Mouse (Mus musculus): ENCODE measurements around the gene Zbtb16. TPM values are rescaled to one million over a fixed set of nuclear protein-coding genes. Genes with fewer than 3 reads are reported as not detected.

The Zbtb16 gene
- total RNA-seq, 2 experiments from 2014 or later = 33.5 to 62.9 TPM

DNA sequence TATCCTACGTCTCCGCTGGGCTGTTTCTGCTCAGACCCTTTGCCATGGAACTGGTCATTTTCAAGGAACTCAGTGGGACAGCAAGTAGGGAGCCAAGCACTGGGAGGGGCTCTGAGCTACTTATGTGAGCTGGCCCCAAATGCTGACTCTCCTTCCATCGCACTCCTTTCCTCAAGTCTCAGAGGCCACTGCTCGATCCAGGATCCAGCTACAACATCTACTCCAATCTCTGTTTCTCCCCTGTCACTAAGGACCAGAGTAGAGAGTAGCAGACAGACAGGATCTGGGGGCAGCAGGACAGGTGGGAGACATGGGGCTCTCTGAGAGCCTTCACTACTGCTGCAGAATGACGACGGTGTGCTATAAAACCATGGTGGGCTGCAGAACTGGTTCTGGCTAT is 91.6 kb downstream of the Zbtb16 start:
- DNase-seq = no peak

DNA sequence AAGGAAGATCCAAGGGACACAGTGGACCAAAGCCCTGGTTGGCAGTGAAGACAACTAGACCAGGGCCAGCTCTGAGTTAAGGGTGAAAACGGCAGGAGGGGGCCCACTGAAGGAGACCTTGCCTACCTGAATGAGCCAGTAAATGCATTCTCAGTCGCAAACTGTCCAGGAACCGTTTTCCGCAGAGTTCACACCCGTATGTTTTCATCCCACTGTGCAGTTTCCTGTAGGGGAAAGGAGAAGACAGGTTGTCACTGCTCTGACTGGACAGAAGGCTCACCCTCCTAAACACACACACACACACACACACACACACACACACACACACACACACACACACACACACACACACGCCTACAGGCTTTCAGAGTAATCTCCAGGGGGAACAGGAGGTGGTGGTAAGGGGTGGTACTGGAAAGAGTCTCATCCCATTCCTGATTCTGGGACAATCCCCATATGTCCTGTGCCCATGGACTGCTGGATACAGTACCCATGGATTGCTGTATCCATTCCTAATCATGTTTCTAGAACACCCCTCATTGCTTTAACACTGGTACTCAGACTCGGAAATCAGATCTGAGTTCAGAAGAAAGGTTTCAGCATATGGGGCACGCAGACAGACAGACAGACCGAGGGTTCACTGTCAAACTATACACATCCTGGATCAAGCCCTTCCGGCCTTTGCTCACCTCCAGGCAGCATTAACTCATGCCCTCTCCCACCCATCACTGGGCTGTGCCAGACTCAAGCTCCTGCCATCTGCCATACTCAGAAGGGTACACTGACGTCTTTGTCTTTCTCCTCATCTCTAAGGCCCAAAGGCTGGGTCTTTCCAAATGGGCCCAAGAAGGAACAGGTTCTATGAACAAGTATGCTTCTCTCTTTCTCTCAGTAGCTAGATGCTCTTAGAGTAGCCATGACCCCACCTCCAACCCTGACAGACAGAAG is 92.4 kb downstream of the Zbtb16 start:
- DNase-seq = no peak

DNA sequence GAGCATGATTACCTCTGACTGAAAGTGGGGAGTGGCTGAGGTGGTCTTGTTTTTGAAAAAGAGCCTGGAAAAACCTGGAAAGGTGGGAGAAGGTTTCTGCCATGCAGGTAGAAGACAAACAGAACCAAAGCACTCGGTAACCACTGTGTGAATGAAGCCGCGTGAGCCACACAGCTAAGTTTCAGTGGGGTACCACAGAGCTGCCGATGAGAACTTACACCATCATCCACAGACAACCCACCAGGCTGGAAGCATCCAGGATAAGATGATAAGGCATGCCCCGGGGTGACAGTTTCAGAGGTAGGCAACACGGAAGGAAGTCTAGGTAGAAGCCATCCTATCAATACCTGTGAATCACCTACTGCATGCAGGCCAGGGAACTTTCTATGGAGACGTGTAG is 93.9 kb downstream of the Zbtb16 start:
- DNase-seq = no peak

DNA sequence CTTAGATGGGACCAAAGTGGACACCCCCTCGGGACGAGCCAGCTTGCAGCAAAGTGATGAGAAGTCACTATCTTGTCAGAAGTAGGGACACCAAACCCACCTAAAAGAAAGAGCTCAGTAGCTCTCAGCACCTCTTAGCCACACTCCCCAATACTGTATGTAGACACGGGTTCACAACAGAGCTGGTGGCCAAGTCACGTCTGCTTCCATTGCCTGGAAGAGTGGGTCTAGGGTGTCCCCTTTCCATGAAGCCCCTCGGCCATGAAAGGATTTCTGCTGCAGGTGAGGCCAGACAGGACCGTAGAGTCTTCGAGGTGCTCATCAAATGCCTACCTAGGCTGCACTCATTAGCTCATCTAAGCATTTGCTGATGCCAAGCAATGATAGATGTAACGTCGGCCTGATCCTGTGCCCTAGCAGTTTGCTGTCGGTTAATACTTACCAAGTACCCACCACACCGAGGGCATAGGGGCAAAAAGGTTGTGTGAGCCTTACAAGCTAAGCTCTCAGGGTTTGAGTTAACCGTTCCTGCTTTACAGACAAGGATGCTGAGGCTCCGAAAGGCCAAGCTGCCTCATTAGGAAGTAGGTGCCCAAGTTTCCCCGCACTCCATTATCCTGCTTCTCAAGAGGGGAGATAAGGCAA is 94.5 kb downstream of the Zbtb16 start:
- no peak for DNase-seq

DNA sequence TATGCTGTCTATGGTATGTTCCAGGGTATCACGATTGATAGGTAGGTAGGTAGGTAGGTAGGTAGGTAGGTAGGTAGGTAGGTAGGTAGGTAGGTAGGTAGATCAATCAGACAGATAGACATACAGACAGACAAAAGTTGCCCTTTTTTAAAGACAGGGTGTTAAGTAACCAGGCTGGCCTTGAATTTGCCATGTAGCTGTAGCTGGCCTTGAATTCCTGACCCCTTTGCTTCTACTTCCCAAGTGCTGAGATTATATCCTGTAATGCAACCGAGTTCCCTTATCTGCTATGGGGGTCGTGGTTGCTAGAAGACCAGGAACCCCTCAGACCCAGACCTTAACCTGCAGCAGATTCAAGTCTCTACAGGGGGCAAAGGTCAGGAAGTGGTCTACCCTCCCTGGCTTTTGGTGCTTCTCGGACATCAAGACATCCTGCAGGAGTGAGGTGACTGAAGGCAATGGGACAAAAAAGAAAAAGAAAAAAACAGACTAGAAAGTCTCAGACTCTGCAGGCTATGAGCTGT is 95.2 kb downstream of the Zbtb16 start:
- no peak for DNase-seq

DNA sequence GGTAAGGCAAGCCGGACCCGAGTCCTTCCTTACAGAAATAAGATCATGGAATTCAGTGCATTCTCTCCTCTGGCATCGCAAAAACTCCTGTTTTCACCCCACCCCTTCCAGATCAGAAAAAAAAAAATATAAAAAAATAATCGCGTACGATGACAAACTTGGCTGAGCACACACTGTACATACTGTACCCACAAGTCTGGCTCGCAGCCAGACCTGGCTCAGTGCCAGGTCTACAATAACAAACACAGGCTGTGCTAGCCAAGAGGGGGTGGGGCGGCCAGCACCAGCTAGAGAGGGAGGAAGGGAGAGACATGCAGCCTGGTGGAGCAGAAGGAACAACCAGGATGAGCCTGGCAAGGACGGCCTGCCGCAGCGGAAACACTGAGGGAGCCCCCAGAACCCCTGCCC is 95.9 kb downstream of the Zbtb16 start:
- DNase-seq = peak; percentile 95 to 97

DNA sequence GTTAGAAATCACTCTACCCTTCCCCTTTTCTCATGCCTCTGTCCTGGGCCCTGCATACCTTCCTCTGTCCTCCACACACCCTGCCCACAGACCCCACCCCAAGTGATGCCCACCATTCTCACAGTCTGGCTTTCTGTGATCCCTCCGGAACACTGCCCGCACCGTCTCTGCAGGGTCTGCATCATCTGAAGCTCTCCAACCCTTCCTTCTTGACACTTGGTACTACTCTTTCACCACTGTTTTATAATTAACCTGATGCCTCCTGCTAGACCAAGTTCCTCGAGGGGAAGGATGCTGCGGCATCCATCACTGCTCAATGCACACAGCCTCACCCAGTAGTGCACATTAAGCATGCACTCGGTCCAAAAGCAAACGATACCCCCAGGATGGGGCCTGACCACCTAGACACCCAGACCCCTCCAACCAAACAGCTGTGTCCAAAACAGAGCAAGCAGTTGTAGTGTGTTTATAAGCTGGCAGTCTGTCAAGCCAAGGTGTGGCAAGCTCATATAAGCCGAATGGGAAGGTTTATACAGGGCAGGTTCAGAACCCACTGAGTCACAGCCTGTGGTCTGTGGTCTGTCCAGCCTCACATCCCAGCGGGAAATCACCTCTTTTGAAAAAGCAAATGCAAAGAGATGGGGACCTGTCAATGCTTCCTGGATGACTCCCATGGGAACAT is 97.1 kb downstream of the Zbtb16 start:
- DNase-seq = no peak

DNA sequence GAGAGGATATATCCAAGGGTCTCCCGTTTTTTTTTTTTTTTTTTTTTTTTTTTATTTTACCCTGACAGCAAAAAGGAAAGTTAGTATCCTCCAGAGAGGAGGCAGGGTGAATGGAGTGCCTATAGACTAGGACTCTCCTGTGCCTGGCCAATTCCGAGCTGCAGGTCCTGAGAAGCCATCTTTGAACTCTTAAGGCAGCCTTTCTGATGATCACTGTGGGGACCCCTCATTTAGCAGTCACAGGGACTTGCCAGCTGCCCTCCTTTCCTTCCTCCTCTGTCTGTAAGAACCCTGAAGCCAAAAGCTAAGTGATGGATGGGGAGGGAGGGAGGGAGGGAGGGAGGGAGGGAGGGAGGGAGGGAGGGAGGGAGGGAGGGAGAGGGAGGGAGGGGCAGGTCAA is 98.1 kb downstream of the Zbtb16 start:
- no peak for DNase-seq

DNA sequence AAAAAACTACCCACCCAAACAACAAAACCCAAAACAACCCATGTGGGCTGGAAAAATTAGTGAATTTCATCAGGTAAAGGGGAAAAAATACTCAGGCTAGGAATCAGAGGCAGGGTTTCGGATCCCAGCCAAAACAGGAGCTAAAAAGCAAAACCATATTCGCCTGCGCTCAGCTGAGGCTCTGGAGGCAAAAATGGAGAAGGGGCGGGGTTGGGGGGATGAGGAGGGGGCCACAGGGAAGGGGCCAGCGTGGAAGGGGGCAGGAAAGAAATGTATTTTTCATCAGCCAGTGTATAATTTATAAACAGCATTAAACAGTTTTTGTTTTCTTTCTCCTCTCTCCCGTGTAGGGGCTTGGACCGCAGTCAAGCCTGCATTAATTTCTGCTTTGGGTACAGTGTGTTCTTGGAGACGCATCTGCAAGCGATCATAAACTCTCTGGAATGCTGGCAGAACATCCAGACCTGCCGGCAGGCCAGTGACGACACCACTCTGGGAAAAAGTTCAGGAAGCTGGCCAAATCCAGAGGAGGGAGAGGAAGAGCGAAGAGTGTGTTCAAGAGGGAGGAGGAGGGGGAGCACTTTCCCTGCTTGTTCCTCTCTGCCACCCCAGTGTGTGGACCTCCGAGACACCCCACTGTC is 98.7 kb downstream of the Zbtb16 start:
- peak; percentile 83 to 90 for DNase-seq

DNA sequence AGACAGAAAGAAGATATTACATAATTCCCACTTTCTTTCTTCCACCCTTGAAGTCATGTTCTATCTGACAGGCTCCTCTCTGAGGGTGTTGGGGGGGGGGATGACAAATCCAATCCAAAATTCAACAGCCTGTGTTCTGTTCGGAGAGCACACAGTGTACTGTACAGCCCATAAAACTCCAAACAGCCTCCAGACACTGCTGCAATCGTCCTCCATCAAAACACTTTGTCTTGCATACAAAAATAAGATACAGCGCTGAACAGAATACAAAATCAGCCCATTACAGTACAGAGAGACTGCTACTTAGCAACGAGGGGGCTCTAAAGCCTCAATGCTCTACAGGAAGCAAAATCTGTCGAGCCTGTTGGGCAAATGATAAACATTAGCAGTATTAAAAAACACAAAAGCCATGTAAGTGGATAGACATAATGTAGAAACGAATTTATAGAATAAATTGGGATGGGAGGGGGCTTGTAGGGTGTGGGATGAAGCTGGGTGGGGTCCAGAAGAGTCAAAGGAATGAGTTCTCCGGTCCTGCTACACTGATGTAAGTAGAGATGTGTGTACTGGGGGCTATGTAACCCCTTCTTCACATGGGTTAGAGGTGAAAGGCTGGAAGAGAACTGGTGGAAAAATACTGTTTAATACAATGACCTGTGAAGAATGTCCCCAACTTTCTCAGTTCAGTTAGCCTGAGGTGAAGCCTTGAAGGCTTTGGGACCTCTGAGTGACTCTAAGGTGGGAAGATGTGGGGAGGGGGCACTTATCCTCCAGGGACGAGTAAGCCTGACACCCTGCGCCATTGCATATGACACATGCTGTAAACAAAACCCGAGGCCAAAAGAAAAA is 99.4 kb downstream of the Zbtb16 start:
- peak in 1 of 2 experiments; percentile 57 for DNase-seq

DNA sequence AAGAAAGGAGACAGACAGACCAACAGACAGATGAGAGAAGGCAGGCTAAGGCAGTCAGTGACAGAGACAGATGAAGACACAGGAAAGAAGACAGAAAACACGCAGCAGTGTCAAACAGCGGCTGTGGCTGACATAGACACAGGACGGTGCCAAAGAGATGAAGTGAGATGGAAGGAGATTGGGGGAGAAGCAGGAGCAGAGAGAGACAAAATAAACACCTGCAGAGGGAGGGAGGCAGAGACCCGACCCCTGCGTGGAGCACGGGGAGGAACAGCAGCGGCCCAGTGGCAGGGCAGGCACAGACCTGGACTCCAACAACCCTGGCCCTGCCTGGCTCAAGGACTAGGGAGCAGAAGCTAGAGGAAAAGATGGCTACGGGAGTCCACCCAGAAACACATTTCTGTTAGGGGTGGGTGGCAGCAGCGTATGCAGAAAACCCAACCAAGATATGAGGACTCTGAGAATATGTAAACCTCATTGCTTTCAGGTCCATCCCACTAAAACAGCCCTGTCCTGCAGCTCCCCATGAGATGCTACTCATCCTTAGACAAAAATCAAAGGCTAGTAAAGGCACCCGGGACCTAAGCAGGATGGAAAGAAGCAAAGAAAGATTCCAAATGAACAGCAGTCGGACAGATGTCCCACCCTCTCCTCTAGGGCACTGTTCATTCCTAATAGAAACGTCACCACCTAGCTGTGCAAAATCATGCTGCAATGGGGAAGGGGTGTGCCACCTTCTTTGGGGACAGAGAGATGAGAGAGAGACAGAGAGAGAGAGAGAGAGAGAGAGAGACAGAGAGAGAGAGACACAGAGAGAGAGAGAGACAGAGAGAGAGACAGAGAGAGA is 100.3 kb downstream of the Zbtb16 start:
- DNase-seq = no peak

DNA sequence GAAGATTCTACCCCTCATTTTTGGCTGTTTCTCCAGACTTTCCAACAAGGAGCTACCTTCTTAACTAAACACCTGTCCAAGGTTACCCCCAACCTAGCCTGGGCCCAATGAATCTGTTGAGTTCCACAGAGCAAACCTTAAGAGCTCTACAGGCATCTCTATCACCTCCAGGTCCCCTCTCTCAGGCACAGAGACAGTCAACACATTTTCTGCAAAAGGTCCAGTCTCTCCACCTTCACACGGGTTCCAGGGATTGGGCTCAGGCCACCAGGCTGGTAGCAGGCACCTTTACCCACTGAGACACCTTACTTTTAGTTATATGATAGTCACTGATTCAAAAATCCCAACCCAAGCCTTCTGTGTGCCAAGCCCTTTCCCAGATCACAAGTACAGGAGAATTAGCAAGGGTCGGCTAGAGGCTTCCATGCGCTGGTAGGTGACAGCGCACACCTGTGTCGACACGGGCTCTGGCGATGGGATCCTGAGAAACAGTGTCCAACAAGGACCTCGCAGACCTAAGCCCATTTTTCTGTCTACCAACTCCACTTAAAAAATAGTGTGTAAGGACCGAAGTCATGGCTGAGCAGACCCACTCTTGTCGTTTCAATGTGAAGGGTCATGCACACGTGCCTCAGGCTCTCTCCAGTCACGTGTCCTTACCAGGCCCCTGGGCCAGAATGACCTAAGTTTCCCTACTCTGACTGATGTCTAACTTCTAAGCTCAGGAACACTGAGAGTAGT is 101.1 kb downstream of the Zbtb16 start:
- DNase-seq = no peak

DNA sequence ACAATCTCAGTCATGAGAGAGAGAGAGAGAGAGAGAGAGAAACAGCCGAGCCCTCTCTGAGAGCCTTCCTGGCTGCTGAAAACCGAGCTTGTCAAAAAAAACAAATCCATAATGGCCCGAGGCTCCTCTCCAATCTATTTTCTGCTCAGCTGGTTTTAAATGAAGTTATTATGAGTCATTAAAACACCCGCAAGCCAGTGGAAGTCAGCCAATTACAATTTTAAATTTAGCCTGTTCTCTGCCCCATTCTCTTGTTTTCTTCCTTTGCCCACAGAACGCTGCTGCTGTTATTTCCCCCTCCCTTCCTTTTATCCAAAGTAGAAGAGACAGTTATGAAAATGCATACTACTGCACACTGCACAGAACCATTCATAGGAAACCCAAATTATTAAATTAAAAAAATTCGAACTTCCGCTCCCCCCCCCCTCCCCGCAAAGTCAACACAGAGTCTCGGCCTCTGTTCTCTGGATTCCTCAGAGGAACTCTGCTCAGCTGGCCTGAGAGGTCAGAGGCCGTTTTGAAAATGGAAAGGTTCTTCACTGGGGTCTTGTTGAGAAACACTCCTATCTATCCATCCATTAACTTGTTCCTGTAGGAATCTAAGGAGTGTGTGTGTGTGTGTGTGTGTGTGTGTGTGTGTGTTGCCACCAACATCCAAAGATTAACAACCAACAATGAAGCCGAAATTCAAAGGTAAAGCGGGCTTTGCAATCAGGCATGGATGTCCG is 102.0 kb downstream of the Zbtb16 start:
- DNase-seq = no peak

DNA sequence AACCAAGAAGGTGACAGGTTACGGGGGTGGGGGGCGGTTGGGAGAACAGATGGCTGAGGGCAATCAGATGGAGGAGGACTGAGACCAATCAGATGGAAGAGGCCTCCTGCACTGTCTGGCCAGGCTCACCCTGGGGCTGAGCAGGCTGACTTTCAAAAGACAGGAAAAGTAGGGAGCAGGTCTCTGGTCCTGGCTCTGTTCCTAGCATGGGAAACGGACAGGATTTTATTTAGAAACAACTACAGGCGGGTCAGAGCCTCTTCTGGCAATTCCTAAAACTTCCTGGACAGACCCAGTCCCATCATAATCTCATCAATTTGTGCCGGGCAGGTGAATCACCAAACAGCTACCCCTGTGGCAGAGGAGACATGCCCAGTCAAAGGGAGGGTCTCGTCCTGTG is 102.9 kb downstream of the Zbtb16 start:
- DNase-seq = no peak

DNA sequence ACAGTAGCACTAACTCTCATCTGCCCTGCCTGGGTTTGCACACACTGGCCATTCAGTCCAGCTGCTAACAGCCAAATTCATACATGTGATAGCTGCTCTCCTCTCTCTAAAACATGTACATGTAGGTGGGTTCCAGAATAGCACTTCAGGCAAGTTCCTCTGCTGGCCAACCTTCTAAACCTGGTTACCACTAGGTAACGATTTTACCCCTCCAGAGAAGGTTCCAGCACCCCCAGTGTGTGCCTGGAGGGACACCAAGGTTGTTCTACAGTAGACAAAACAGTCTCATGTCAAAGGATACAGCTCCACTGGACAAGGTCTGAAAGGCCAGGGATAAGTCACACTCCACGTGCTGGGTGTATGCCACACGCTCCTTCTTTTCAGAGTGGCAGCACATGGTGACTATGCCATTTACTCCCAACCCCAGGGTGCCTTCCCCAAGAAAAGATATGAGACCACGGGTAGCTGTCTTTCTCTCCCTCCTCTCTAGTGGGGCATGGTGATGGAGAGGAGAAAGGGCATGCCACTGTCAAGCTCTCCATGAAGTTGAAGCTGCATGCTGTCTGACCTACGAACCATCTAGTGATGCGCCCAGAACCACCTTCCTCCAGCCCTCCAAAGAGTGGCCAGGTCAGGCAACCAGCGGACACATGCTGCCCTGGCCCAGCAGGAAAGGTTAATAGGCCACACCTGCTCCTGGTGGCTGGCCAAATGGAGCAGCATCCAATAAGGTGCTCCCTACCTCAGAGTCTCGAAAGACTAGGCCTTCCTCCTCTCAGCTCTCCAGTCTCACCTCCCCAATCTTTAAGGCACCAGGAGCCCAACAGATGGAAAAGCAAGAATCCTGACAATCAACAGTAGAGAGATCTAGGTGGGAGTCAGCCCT is 104.1 kb downstream of the Zbtb16 start:
- DNase-seq = no peak

DNA sequence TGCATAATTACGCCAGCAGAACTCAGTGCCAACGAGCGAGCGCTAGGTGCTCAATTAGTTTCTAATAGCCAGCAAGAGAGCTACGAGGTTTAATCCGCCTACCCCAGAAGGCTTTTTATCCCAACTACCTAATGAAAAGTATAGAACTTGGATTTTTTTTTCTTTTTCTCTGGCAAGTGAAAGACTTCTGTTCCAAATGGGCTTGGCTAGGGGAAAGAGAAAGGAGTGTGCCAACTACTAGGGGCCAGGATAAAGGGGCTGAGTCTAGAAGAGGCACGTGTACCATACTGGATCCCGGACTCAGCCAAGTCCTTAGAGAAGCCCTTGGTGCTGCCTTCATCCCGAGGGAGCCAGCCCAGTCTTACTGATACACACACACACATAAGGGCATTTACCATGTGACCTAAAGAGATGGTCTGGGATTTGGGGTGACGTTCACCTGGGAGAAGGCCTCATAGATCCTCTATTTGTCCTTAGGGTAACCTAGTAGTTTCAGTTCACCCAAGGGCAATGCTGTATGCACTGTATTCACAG is 105.5 kb downstream of the Zbtb16 start:
- DNase-seq = no peak

DNA sequence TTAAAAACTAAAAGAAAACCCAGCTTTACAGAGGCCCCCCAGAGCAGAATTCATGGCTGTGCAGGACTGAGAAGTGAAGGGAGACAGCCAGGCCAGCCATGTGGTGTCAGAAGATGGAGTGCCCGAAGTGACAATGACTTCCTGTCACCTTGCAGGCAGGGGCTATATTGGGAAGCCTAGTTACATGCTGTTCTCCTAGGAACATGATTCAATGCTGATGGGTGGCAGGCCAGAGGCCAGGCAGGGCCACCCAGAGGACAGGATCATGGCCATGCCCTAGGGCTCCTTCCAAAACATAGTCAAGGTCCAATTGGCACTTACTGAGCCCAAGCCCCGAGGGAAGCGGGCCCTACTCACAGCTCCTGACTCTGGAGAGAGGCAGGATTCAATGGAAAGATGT is 106.6 kb downstream of the Zbtb16 start:
- DNase-seq = peak; percentile 61 to 66
